Mouse (Mus musculus) CH12.LX (cell line): ENCODE results near the gene Dclk3. TPM values are rescaled to one million over a fixed set of nuclear protein-coding genes. Genes with fewer than 3 reads are reported as not detected.

ENCODE experiments used
- DNase-seq: peaks from one replicate; pipeline ENCODE4 v3.0.0-alpha.2; 2013; ENCODE audit errors: extremely low read depth
- H3K27ac ChIP-seq: 2 replicates; pipeline ENCODE4 v1.5.1; 2012; ENCODE audit warnings: low read depth, mild to moderate bottlenecking, control low read depth, moderate library complexity; ENCODE audit not compliant: insufficient read depth
- H3K27me3 ChIP-seq: replicated peaks from 2 replicates; pipeline ENCODE3; 2012; ENCODE audit warnings: inconsistent platforms
- H3K36me3 ChIP-seq, 2 experiments: replicated peaks in 1 of 2; 2 replicates each; pipeline versions ENCODE3 to v1.6.1; 2012; ENCODE audit warnings: inconsistent platforms in 1 of 2, low read length in 1 of 2, mild to moderate bottlenecking in 1 of 2, mixed read lengths in 1 of 2, moderate library complexity in 1 of 2; ENCODE audit not compliant: control insufficient read depth in 1 of 2, insufficient read depth in 1 of 2
- H3K4me1 ChIP-seq, 2 experiments: 2 replicates each; pipeline ENCODE4 v1.6.1; 2012; ENCODE audit warnings: inconsistent platforms in 1 of 2, moderate library complexity in 1 of 2; ENCODE audit not compliant: insufficient read depth in 2 of 2, control insufficient read depth in 1 of 2
- H3K4me2 ChIP-seq: 2 replicates; pipeline ENCODE4 v1.6.1; 2012; ENCODE audit warnings: low read depth, mild to moderate bottlenecking, control low read depth; ENCODE audit not compliant: poor library complexity, insufficient read depth, severe bottlenecking
- H3K4me3 ChIP-seq, 3 experiments: fragments of 150-350 bp in 1 of 3; sonication (generic) in 1 of 3; replicated peaks in 1 of 3; 2 replicates each; pipeline versions ENCODE3 to v1.5.1; 2011 to 2012; ENCODE audit warnings: low read depth in 2 of 3, low read length in 2 of 3, mild to moderate bottlenecking in 2 of 3, moderate library complexity in 2 of 3, control low read depth in 1 of 3, improper control_type of control experiment in 1 of 3, inconsistent platforms in 1 of 3, mixed read lengths in 1 of 3; ENCODE audit not compliant: poor library complexity in 1 of 3
- H3K79me2 ChIP-seq: replicated peaks from 2 replicates; pipeline ENCODE4 v1.6.1; 2012; ENCODE audit warnings: mild to moderate bottlenecking, moderate library complexity; ENCODE audit not compliant: control insufficient read depth, poor library complexity, insufficient read depth, severe bottlenecking; ENCODE audit errors: extremely low read depth
- H3K9ac ChIP-seq: 2 replicates; pipeline ENCODE4 v1.6.1; 2012; ENCODE audit warnings: low read depth, mild to moderate bottlenecking, control low read depth, moderate library complexity; ENCODE audit not compliant: insufficient read depth
- H3K9me3 ChIP-seq: replicated peaks from 2 replicates; pipeline ENCODE3; 2012; ENCODE audit warnings: low read length, inconsistent platforms, mixed read lengths
- CHD1 ChIP-seq: IDR thresholded peaks from 2 replicates; pipeline ENCODE4 v1.6.1; 2012; ENCODE audit warnings: low read depth, low read length, improper control_type of control experiment, inconsistent platforms
- E2F4 ChIP-seq: IDR thresholded peaks from 2 replicates; pipeline ENCODE4 v1.6.1; 2011; ENCODE audit warnings: low read depth, low read length, improper control_type of control experiment; ENCODE audit not compliant: insufficient replicate concordance
- ELF1 ChIP-seq: IDR thresholded peaks from 2 replicates; pipeline ENCODE4 v1.6.1; 2014; ENCODE audit warnings: low read depth, mild to moderate bottlenecking, inconsistent platforms, low read length, improper control_type of control experiment
- JUN ChIP-seq: IDR thresholded peaks from 2 replicates; pipeline ENCODE4 v1.6.1; 2011; ENCODE audit warnings: low read depth, mild to moderate bottlenecking, low read length, improper control_type of control experiment, moderate library complexity; ENCODE audit not compliant: insufficient read depth
- JUND ChIP-seq: conservative IDR thresholded peaks from 2 replicates; pipeline ENCODE4 v1.6.1; 2011; ENCODE audit warnings: low read depth, low read length, improper control_type of control experiment
- MAZ ChIP-seq: IDR thresholded peaks from 2 replicates; pipeline ENCODE4 v1.6.1; 2012; ENCODE audit warnings: low read depth, mild to moderate bottlenecking, inconsistent platforms, low read length, improper control_type of control experiment, moderate library complexity
- MYC ChIP-seq: IDR thresholded peaks from 2 replicates; pipeline ENCODE4 v1.6.1; 2011; ENCODE audit warnings: low read depth, mild to moderate bottlenecking, improper control_type of control experiment, low read length
- NRF1 ChIP-seq: IDR thresholded peaks from 2 replicates; pipeline ENCODE4 v1.6.1; 2014; ENCODE audit warnings: low read depth, mild to moderate bottlenecking, inconsistent platforms, low read length, improper control_type of control experiment, moderate library complexity
- POLR2AphosphoS2 ChIP-seq: IDR thresholded peaks from 2 replicates; pipeline ENCODE4 v1.6.1; 2011; ENCODE audit warnings: low read depth, low read length, improper control_type of control experiment
- RCOR1 ChIP-seq: conservative IDR thresholded peaks from 2 replicates; pipeline ENCODE4 v1.6.1; 2012; ENCODE audit warnings: low read depth, mild to moderate bottlenecking, inconsistent platforms, low read length, improper control_type of control experiment
- SIN3A ChIP-seq: IDR thresholded peaks from 2 replicates; pipeline ENCODE4 v1.6.1; 2012; ENCODE audit warnings: low read length, improper control_type of control experiment, inconsistent platforms
- SMC3 ChIP-seq: IDR thresholded peaks from 2 replicates; pipeline ENCODE4 v1.6.1; 2011; ENCODE audit warnings: low read depth, low read length, improper control_type of control experiment
- USF1 ChIP-seq: IDR thresholded peaks from 2 replicates; pipeline ENCODE4 v1.6.1; 2014; ENCODE audit warnings: low read depth, mild to moderate bottlenecking, inconsistent platforms, low read length, improper control_type of control experiment
- ZMIZ1 ChIP-seq: IDR thresholded peaks from 2 replicates; pipeline ENCODE4 v1.6.1; 2012; ENCODE audit warnings: low read depth, mild to moderate bottlenecking, inconsistent platforms, low read length, improper control_type of control experiment
- ZNF384 ChIP-seq: IDR thresholded peaks from 2 replicates; pipeline ENCODE4 v1.6.1; 2012; ENCODE audit warnings: low read depth, low read length, improper control_type of control experiment, inconsistent platforms
- dilution Hi-C: fragments of 300-500 bp; cut with MboI; formaldehyde crosslinking; loops from 2 replicates; pipeline ENCODE4 v1.14.3; 2020; ENCODE audit warnings: low sequenced_read_pairs; ENCODE audit not compliant: extremely low pct_unique_long_range_greater_than_20kb, extremely low pct_ligation_motif_present
- in situ Hi-C: fragments of 300-500 bp; cut with MboI; formaldehyde crosslinking; loops from 3 replicates; pipeline ENCODE4 v1.14.3; 2019; ENCODE audit warnings: low sequenced_read_pairs, low pct_ligation_motif_present, low pct_unique_long_range_greater_than_20kb, mixed read lengths
- polyA plus RNA-seq: library from polyadenylated mRNA; unstranded; fragments of >175 nt; gene quantifications from 2 replicates; pipeline ENCODE4 v1.2.1, GENCODE M21; 2012; ENCODE audit warnings: low read depth; ENCODE audit not compliant: insufficient read length
- total RNA-seq, 2 experiments: library from RNA; depleted of rRNA; stranded (reverse); fragments of 300-350 nt in 1 of 2; fragments of >200 nt in 1 of 2; gene quantifications; 2 replicates each; pipeline ENCODE4 v1.2.3; 2012 to 2014

Dclk3 gene
- total and polyA plus RNA-seq, 3 experiments, result 0.17 to 1.1 (median 0.33) TPM

GRCm38 (mm10) chr9:111506075-111506474 lies 67.2 kb downstream of the Dclk3 start:
- no peaks in the 10 kb centered on the region for H3K36me3 ChIP-seq
- no peak overlapping the region for H3K27ac ChIP-seq
- H3K9me3 ChIP-seq, result peaks cover 3% of the 10 kb centered on the region
- in situ Hi-C loops, result no loop called here
- no peak overlapping the region for H3K4me2 ChIP-seq
- DNase-seq, result no peak
- TF ChIP-seq NRF1, result no peak
- no peak for TF ChIP-seq JUN
- no peak for TF ChIP-seq POLR2AphosphoS2
- no peak for TF ChIP-seq USF1
- no peak for TF ChIP-seq CHD1
- no peak for TF ChIP-seq SMC3
- no peak for TF ChIP-seq RCOR1
- TF ChIP-seq E2F4, result no peak
- no peak for TF ChIP-seq MYC
- TF ChIP-seq MAZ, result no peak
- no peak for TF ChIP-seq ZNF384
- TF ChIP-seq ELF1, result no peak
- no peak for TF ChIP-seq SIN3A
- no peak for TF ChIP-seq JUND
- H3K79me2 ChIP-seq, result no peaks in the 10 kb centered on the region
- H3K4me1 ChIP-seq, result no peaks in the 10 kb centered on the region
- peaks cover 13% of the 10 kb centered on the region for H3K27me3 ChIP-seq
- H3K4me3 ChIP-seq, result no peak overlapping the region
- no peak overlapping the region for H3K9ac ChIP-seq
- dilution Hi-C loops, result no loop called here

GRCm38 (mm10) chr9:111514586-111515473 lies 75.9 kb downstream of the Dclk3 start:
- in situ Hi-C loops (no loop called here), dilution Hi-C loops (no loop called here)
- Histone ChIP-seq H3K4me1 (no peaks in the 10 kb centered on the region), H3K79me2 (no peaks in the 10 kb centered on the region), H3K27me3 (peaks cover 11% of the 10 kb centered on the region), H3K9ac (no peak overlapping the region), H3K4me2 (no peak overlapping the region), H3K4me3 (no peak overlapping the region), H3K9me3 (no peaks in the 10 kb centered on the region), H3K27ac (no peak overlapping the region), H3K36me3 (no peaks in the 10 kb centered on the region)
- TF ChIP-seq ZMIZ1 (no peak), JUND (no peak)
- no peak for DNase-seq
